ENCODE assay signal across 29 mouse cellular contexts in the genomic region with DNA sequence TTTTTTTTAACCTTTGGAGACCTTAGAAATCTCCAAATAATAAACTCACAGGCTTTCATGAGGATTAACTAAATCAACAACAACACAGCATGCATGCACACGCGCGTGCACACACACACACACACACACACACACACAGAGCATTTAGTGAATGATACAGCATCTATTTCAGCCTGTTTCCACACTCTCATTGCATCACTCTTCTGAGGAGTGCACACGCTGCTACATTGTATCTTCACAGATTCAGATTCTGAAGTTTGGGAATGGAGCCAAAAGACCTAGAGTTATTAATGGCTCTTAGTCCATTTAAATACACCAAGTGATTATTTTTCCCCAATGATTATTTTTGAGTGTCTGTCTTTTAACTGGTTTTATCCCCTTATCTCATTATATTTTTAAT.
DNase-seq lines count a peak whose midpoint lies in the region; ATAC-seq and TF ChIP-seq lines count a peak whose summit lies in the region.
"Had no signal": no experiment of that assay in that cellular context is flagged by ENCODE, and none has a peak within 500 bp of the region (broad histone marks: within the 10 kb centered on the region; RNA-seq: fewer than 3 reads in every experiment).

No protein-coding gene starts in this region.

- ATAC-seq in hindbrain, postnatal 0 days, result 0 out of 2 replicates have a peak, but pooled peaks have one; percentile 24
- ATAC-seq in hindbrain, embryonic 11.5 days (ENCODE audit: low FRiP score), result no peak
- peak; percentile 45; the same call in 1 of the 2 replicates for ATAC-seq in lung, embryonic 16.5 days (ENCODE audit: low read depth)
- peak; percentile 85 for ATAC-seq in granulocyte monocyte progenitor cell, adult 5-6 weeks (replicated peaks; ENCODE audit: poor library complexity, severe bottlenecking)
- ATAC-seq: CD4-positive, CD25-positive, alpha-beta regulatory T cell, adult 4 months; midbrain, embryonic 15.5 days had no signal

- no peaks in the 10 kb centered on the region for H3K4me1 ChIP-seq in hindbrain, postnatal 0 days (ENCODE audit: insufficient read depth, low read length)
- no peaks in the 10 kb centered on the region for H3K4me1 ChIP-seq in hindbrain, embryonic 11.5 days (replicated peaks; ENCODE audit: control insufficient read depth, insufficient read depth, low read length)
- H3K4me1 ChIP-seq in lung, embryonic 16.5 days (replicated peaks; ENCODE audit: control insufficient read depth, insufficient read depth, low read length), result no peaks in the 10 kb centered on the region
- H3K4me1 ChIP-seq: kidney, embryonic 15.5 days; midbrain, embryonic 15.5 days had no signal

- no peak overlapping the region for H3K4me2 ChIP-seq in hindbrain, postnatal 0 days (ENCODE audit: low read depth, low read length)
- no peak overlapping the region for H3K4me2 ChIP-seq in hindbrain, embryonic 11.5 days (replicated peaks; ENCODE audit: low read depth, low read length)
- no peak overlapping the region for H3K4me2 ChIP-seq in lung, embryonic 16.5 days (ENCODE audit: low read depth, low read length)
- H3K4me2 ChIP-seq: forebrain, embryonic 15.5 days; hindbrain, embryonic 13.5 days; kidney, embryonic 15.5 days; limb, embryonic 13.5 days; liver, embryonic 11.5 days; midbrain, embryonic 15.5 days had no signal

- no peak for DNase-seq in hindbrain, postnatal 0 days (ENCODE audit: low spot score)
- DNase-seq in hindbrain, embryonic 11.5 days (ENCODE audit: low spot score), result no peak
- no peak for DNase-seq in lung, postnatal 10 days
- DNase-seq in right cerebral cortex, adult 2 months (ENCODE audit: low spot score in 2 of 2), result no peak
- DNase-seq in heart, postnatal 4 days, result no peak
- DNase-seq: adrenal gland, adult 2 months; adrenal gland, postnatal 36 days; cerebellum, adult 2 months; cerebellum, postnatal 25 days; gastrocnemius, adult 2 months; kidney, adult 18-20 months; kidney, postnatal 25 days; lung, adult 2 months; right cerebral cortex, adult 18-20 months; right cerebral cortex, postnatal 4 days; thymus, adult 18-20 months; thymus, postnatal 36 days had no signal

- no peaks in the 10 kb centered on the region for H3K9me3 ChIP-seq in hindbrain, postnatal 0 days (ENCODE audit: low read length)
- no peaks in the 10 kb centered on the region for H3K9me3 ChIP-seq in hindbrain, embryonic 11.5 days (ENCODE audit: control insufficient read depth, low read length)
- H3K9me3 ChIP-seq in lung, embryonic 16.5 days (ENCODE audit: control insufficient read depth, low read length), result no peaks in the 10 kb centered on the region
- H3K9me3 ChIP-seq: forebrain, embryonic 15.5 days; hindbrain, embryonic 13.5 days; limb, embryonic 13.5 days; midbrain, embryonic 15.5 days had no signal

- no peak for TF ChIP-seq CTCF in hindbrain, postnatal 0 days (IDR thresholded peaks at IDR 0.05; ENCODE audit: low read depth)

- H3K36me3 ChIP-seq in hindbrain, postnatal 0 days (ENCODE audit: insufficient read depth, low read length), result no peaks in the 10 kb centered on the region
- no peaks in the 10 kb centered on the region for H3K36me3 ChIP-seq in hindbrain, embryonic 11.5 days (ENCODE audit: control insufficient read depth, insufficient read depth, low read length)
- 0 out of 2 replicates have a peak, but pooled peaks cover 2% of the 10 kb centered on the region for H3K36me3 ChIP-seq in lung, embryonic 16.5 days (ENCODE audit: control insufficient read depth, insufficient read depth, low read length)
- H3K36me3 ChIP-seq: forebrain, embryonic 15.5 days; midbrain, embryonic 15.5 days had no signal

- no peak overlapping the region for H3K9ac ChIP-seq in hindbrain, postnatal 0 days (replicated peaks; ENCODE audit: low read length)
- H3K9ac ChIP-seq in hindbrain, embryonic 11.5 days (ENCODE audit: low read depth, low read length), result no peak overlapping the region
- H3K9ac ChIP-seq in lung, embryonic 16.5 days (ENCODE audit: low read length), result no peak overlapping the region
- H3K9ac ChIP-seq: forebrain, embryonic 15.5 days; hindbrain, embryonic 13.5 days; kidney, embryonic 15.5 days; limb, embryonic 13.5 days; midbrain, embryonic 15.5 days had no signal

- H3K27me3 ChIP-seq in hindbrain, postnatal 0 days (ENCODE audit: insufficient read depth, low read length), result no peaks in the 10 kb centered on the region
- H3K27me3 ChIP-seq in hindbrain, embryonic 11.5 days (ENCODE audit: control insufficient read depth, insufficient read depth, low read length), result no peaks in the 10 kb centered on the region
- no peaks in the 10 kb centered on the region for H3K27me3 ChIP-seq in lung, embryonic 16.5 days (ENCODE audit: control insufficient read depth, insufficient read depth, low read depth, low read length)
- H3K27me3 ChIP-seq: forebrain, embryonic 15.5 days; hindbrain, embryonic 13.5 days; kidney, embryonic 15.5 days; limb, embryonic 13.5 days; midbrain, embryonic 15.5 days had no signal

- no peak overlapping the region for H3K27ac ChIP-seq in hindbrain, postnatal 0 days
- H3K27ac ChIP-seq in hindbrain, embryonic 11.5 days (ENCODE audit: low read depth, low read length), result no peak overlapping the region
- no peak overlapping the region for H3K27ac ChIP-seq in lung, embryonic 16.5 days (ENCODE audit: low read length)
- H3K27ac ChIP-seq: forebrain, embryonic 15.5 days; gastrocnemius, adult 2 months; hindbrain, embryonic 13.5 days; kidney, embryonic 15.5 days; limb, embryonic 13.5 days; macrophage; midbrain, embryonic 10.5 days; midbrain, embryonic 15.5 days; stomach, postnatal 0 days had no signal

- H3K4me3 ChIP-seq in hindbrain, postnatal 0 days (ENCODE audit: low read length), result no peak overlapping the region
- no peak overlapping the region for H3K4me3 ChIP-seq in hindbrain, embryonic 11.5 days (ENCODE audit: low read depth, low read length)
- no peak overlapping the region for H3K4me3 ChIP-seq in lung, embryonic 16.5 days (ENCODE audit: low read length)
- H3K4me3 ChIP-seq: forebrain, embryonic 15.5 days; gastrocnemius, adult 2 months; hindbrain, embryonic 13.5 days; kidney, embryonic 15.5 days; limb, embryonic 13.5 days; midbrain, embryonic 10.5 days; midbrain, embryonic 15.5 days had no signal

- 80% methylated on average over 4 of the region's 4 CpGs for WGBS in hindbrain, postnatal 0 days
- 98% methylated on average over 4 of the region's 4 CpGs for WGBS in hindbrain, embryonic 11.5 days
- 74% methylated on average over 4 of the region's 4 CpGs for WGBS in lung, embryonic 16.5 days
